Mouse (Mus musculus) small intestine, adult 2 months (tissue): ENCODE measurements around the gene Cfap45. TPM values are rescaled to one million over a fixed set of nuclear protein-coding genes. Genes with fewer than 3 reads are reported as not detected.

Source experiments
- H3K27ac ChIP-seq: fragments of 200-500 bp; 2 replicates; pipeline ENCODE4 v1.5.1; 2012; ENCODE audit warnings: low read depth, low read length, control low read depth, inconsistent platforms; ENCODE audit not compliant: insufficient read depth
- H3K27me3 ChIP-seq: fragments of 200-500 bp; 2 replicates; pipeline ENCODE4 v1.6.1; 2012; ENCODE audit warnings: mild to moderate bottlenecking, moderate library complexity, low read length, inconsistent platforms; ENCODE audit not compliant: control insufficient read depth, insufficient read depth
- H3K36me3 ChIP-seq: fragments of 200-500 bp; 2 replicates; pipeline ENCODE4 v1.6.1; 2012; ENCODE audit warnings: mild to moderate bottlenecking, low read length, control low read depth, inconsistent platforms; ENCODE audit not compliant: control insufficient read depth, insufficient read depth
- H3K4me1 ChIP-seq: fragments of 200-500 bp; 2 replicates; pipeline ENCODE4 v1.6.1; 2012; ENCODE audit warnings: low read length, inconsistent platforms, mixed read lengths; ENCODE audit not compliant: control insufficient read depth, insufficient read depth, insufficient read length
- H3K4me3 ChIP-seq: fragments of 200-500 bp; 2 replicates; pipeline ENCODE4 v1.5.1; 2012; ENCODE audit warnings: low read depth, mild to moderate bottlenecking, control low read depth, inconsistent platforms, low read length, moderate library complexity
- CTCF ChIP-seq: fragments of 200-500 bp; IDR thresholded peaks from 2 replicates; pipeline ENCODE4 v1.5.1; 2012; ENCODE audit warnings: low read depth, mild to moderate bottlenecking, control low read depth, inconsistent platforms, low read length, moderate library complexity, mixed read lengths; ENCODE audit not compliant: insufficient replicate concordance, insufficient read length; ENCODE audit errors: extremely low read depth
- POLR2A ChIP-seq: fragments of 200-500 bp; IDR thresholded peaks from 2 replicates; pipeline ENCODE4 v1.6.1; 2012; ENCODE audit warnings: low read depth, mild to moderate bottlenecking, control low read depth, inconsistent platforms, low read length, moderate library complexity
- WGBS: fragments of 180-500 bp; shearing (Covaris S2); methylation state at CpG from one replicate; pipeline ENCODE4 v1.1.7; 2018; 5-methylcytosine and 5-hydroxymethylcytosine counted together
- polyA plus RNA-seq: library from polyadenylated mRNA; depleted of rRNA; stranded (reverse); fragments of >200 nt; gene quantifications from 2 replicates; pipeline ENCODE4 v1.2.3, GENCODE M21; 2012

The Cfap45 gene
- polyA plus RNA-seq, 1 experiment = 0.29 TPM

GRCm38 (mm10) chr1:172508172-172508571, 12.4 kb upstream of the Cfap45 start:
- Histone ChIP-seq H3K36me3 (peaks cover 36% of the 10 kb centered on the region), H3K27ac (no peak overlapping the region)

GRCm38 (mm10) chr1:172509235-172509634, 11.4 kb upstream of the Cfap45 start:
- WGBS = 65% methylated on average over 5 of the region's 5 CpGs
- no peaks in the 10 kb centered on the region for H3K27me3 ChIP-seq
- TF ChIP-seq POLR2A = no peak
- no peak for TF ChIP-seq CTCF
- no peak overlapping the region for H3K4me3 ChIP-seq
- peaks cover 36% of the 10 kb centered on the region for H3K36me3 ChIP-seq
- no peak overlapping the region for H3K27ac ChIP-seq
- H3K4me1 ChIP-seq = peaks cover 16% of the 10 kb centered on the region

More at GRCm38 (mm10) chr1:172508172-172508571, 12.4 kb upstream of the Cfap45 start:
- Histone ChIP-seq H3K4me3 (no peak overlapping the region), H3K4me1 (peaks cover 18% of the 10 kb centered on the region; the same call in 1 of the 2 replicates), H3K27me3 (no peaks in the 10 kb centered on the region)
- TF ChIP-seq CTCF (no peak), POLR2A (no peak)
- WGBS = 69% methylated on average over 2 of the region's 2 CpGs

- peak overlapping the region; percentile 39 for H3K4me3 ChIP-seq
- no peaks in the 10 kb centered on the region for H3K27me3 ChIP-seq
- TF ChIP-seq POLR2A (no peak), CTCF (no peak)
- H3K4me1 ChIP-seq = peaks cover 18% of the 10 kb centered on the region
- peaks cover 32% of the 10 kb centered on the region for H3K36me3 ChIP-seq
- H3K27ac ChIP-seq = peak overlapping the region; percentile 73
- WGBS = 18% methylated on average over 8 of the region's 8 CpGs
Measured at GRCm38 (mm10) chr1:172509983-172510382, 10.6 kb upstream of the Cfap45 start.

GRCm38 (mm10) chr1:172510421-172510972, 10.1 kb upstream of the Cfap45 start:
- peak overlapping the region; percentile 39 for H3K4me3 ChIP-seq
- H3K36me3 ChIP-seq = peaks cover 27% of the 10 kb centered on the region
- peak overlapping the region; percentile 73 for H3K27ac ChIP-seq
- no peaks in the 10 kb centered on the region for H3K27me3 ChIP-seq
- 17% methylated on average over 13 of the region's 13 CpGs for WGBS
- no peak for TF ChIP-seq POLR2A
- no peak for TF ChIP-seq CTCF
- peaks cover 22% of the 10 kb centered on the region for H3K4me1 ChIP-seq

GRCm38 (mm10) chr1:172512962-172513361, 7.6 kb upstream of the Cfap45 start:
- peaks cover 22% of the 10 kb centered on the region for H3K4me1 ChIP-seq
- H3K27me3 ChIP-seq = no peaks in the 10 kb centered on the region
- peaks cover 3% of the 10 kb centered on the region; the same call in 1 of the 2 replicates for H3K36me3 ChIP-seq
- no peak for TF ChIP-seq POLR2A
- TF ChIP-seq CTCF = peak; percentile 32; the same call in 1 of the 2 replicates
- no peak overlapping the region for H3K4me3 ChIP-seq
- H3K27ac ChIP-seq = peak overlapping the region; percentile 81
- WGBS = 56% methylated on average over 13 of the region's 13 CpGs

- Histone ChIP-seq H3K27ac (peak overlapping the region; percentile 81), H3K4me1 (peaks cover 22% of the 10 kb centered on the region), H3K36me3 (no peaks in the 10 kb centered on the region), H3K4me3 (no peak overlapping the region), H3K27me3 (no peaks in the 10 kb centered on the region)
- TF ChIP-seq CTCF (no peak), POLR2A (no peak)
- 40% methylated on average over 17 of the region's 17 CpGs for WGBS
Measured at GRCm38 (mm10) chr1:172513525-172514212, 6.9 kb upstream of the Cfap45 start.

- no peaks in the 10 kb centered on the region for H3K36me3 ChIP-seq
- TF ChIP-seq POLR2A = no peak
- no peak for TF ChIP-seq CTCF
- H3K4me3 ChIP-seq = no peak overlapping the region
- WGBS = 60% methylated on average over 4 of the region's 4 CpGs
- H3K27me3 ChIP-seq = no peaks in the 10 kb centered on the region
- peaks cover 22% of the 10 kb centered on the region for H3K4me1 ChIP-seq
- H3K27ac ChIP-seq = peak overlapping the region; percentile 81
Measured at GRCm38 (mm10) chr1:172514213-172514529, 6.4 kb upstream of the Cfap45 start.
